Mouse (Mus musculus) forebrain, postnatal 0 days (tissue): ENCODE measurements at regions not wholly inside any gene's neighbourhood (a gene's known extent, or its start where the extent isn't known, plus 50 kb on each side); places are given as distances from the start of the nearest gene placed in this dataset.
"Not testable (repeated sequence)": the region's sequence is repeated elsewhere in the genome, so short reads cannot be mapped to it uniquely, and the experiment has no call there.

ENCODE experiments used
- ATAC-seq: fragments of 200-750 bp; cut with Nextera tagmentation; 2 replicates; pipeline ENCODE4 v1.8.0; 2017; ENCODE audit warnings: mild to moderate bottlenecking, moderate library complexity
- DNase-seq: peaks from one replicate; pipeline ENCODE4 v3.0.0-alpha.2; 2015
- H3K27ac ChIP-seq: fragments of 300-500 bp; sonication (generic); 2 replicates; pipeline ENCODE4 v1.5.1; 2014; ENCODE audit warnings: low read depth, mild to moderate bottlenecking, antibody characterized with exemption, low read length, moderate library complexity, mixed read lengths
- H3K27me3 ChIP-seq: fragments of 300-500 bp; sonication (generic); 2 replicates; pipeline ENCODE4 v1.6.1; 2014; ENCODE audit warnings: mild to moderate bottlenecking, low read length, mixed read lengths; ENCODE audit not compliant: insufficient read depth
- H3K36me3 ChIP-seq: fragments of 300-500 bp; sonication (generic); 2 replicates; pipeline ENCODE4 v1.6.1; 2014; ENCODE audit warnings: mild to moderate bottlenecking, moderate library complexity; ENCODE audit not compliant: insufficient read depth
- H3K4me1 ChIP-seq: fragments of 300-500 bp; sonication (generic); 2 replicates; pipeline ENCODE4 v1.6.1; 2014; ENCODE audit warnings: antibody characterized with exemption; ENCODE audit not compliant: insufficient read depth
- H3K4me2 ChIP-seq: fragments of 300-500 bp; sonication (generic); 2 replicates; pipeline ENCODE4 v1.6.1; 2014; ENCODE audit warnings: low read depth, mild to moderate bottlenecking, moderate library complexity
- H3K4me3 ChIP-seq: fragments of 300-500 bp; sonication (generic); 2 replicates; pipeline ENCODE4 v1.5.1; 2014; ENCODE audit warnings: low read depth, low read length, mixed read lengths
- H3K9ac ChIP-seq: fragments of 300-500 bp; sonication (generic); 2 replicates; pipeline ENCODE4 v1.6.1; 2014; ENCODE audit warnings: mild to moderate bottlenecking
- H3K9me3 ChIP-seq: fragments of 300-500 bp; sonication (generic); 2 replicates; pipeline ENCODE4 v1.6.1; 2016; ENCODE audit warnings: low read length
- CTCF ChIP-seq: sonication (generic); IDR thresholded peaks from 2 replicates; pipeline ENCODE4 v1.5.1; 2016; ENCODE audit warnings: antibody characterized with exemption, control low read depth, low read depth
- WGBS: fragments of 180-500 bp; shearing (Covaris S2); extraction: QIAGEN DNeasy Blood & Tissue Kit; methylation state at CpG from one replicate; pipeline ENCODE4 v1.1.7; 2014; 5-methylcytosine and 5-hydroxymethylcytosine counted together

DNA sequence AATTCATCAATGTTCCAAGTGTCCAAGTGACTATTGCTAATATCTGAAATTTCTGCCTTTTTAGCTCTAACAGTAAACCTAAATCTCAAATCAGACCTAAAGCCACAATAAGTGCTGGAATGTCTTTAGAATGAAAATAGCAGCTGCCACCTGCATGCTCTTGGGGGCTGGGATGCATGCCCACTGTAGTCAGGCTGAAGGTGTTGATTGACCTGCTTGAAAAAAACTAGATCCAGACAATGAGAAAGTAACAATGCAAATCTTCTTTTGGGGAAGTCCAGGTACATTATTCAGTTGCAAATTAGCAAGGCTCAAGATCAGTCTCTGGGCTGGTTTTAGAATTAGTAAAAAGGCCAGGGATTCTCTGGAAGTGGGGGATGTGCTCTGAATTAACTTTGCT lies 1759.9 kb upstream of the Slc39a10 start:
- not testable (repeated sequence) for H3K4me2 ChIP-seq, H3K9me3 ChIP-seq, DNase-seq, ATAC-seq, H3K4me3 ChIP-seq, H3K27me3 ChIP-seq, H3K36me3 ChIP-seq, H3K4me1 ChIP-seq, H3K27ac ChIP-seq, H3K9ac ChIP-seq

DNA sequence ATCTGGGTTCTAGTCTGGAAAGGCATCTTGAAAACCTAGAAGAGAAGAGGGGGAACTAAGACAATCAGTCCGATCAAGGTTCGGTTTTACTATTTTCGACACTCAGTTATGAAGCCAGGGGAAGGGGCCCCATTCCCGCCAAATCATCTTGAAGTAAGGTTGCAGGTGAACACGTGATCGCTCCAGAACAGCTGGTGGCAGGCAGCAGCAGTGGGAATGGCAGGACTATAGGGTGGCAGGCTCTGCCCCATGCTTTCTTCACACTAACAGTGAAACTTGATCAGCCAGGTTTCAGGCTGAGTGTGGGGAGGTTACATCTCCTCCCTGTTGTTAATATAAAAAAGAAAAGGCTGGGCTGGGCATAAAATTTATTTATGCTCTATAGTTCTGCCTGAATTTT lies 1758.7 kb upstream of the Slc39a10 start:
- TF ChIP-seq CTCF: no peak
- H3K9ac ChIP-seq: no peak overlapping the region
- ATAC-seq (no peak), DNase-seq (no peak)
- H3K4me2 ChIP-seq: no peak overlapping the region
- H3K4me3 ChIP-seq: no peak overlapping the region
- H3K27ac ChIP-seq: no peak overlapping the region
- H3K27me3 ChIP-seq: no peaks in the 10 kb centered on the region
- H3K4me1 ChIP-seq: no peaks in the 10 kb centered on the region
- WGBS: 96% methylated on average over 6 of the region's 6 CpGs
- H3K9me3 ChIP-seq: no peaks in the 10 kb centered on the region
- no peaks in the 10 kb centered on the region for H3K36me3 ChIP-seq

DNA sequence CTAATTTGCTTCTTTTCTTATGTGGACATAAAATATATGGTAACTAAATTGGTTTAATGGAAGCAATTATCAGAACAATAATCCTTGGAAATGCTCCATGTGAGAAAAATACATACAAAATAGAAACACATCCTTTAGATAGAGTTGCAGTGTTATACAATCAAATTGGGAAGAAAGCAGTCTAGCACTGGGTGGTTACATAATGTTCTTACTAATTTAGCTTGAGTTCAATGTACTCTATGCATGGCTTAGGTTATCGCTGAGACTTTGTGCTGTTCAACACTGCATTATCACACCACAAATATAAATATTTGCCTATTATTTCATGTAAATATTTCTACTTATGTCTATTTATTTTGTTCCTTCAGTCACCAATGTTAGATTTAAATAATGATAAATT lies 1724.5 kb upstream of the Slc39a10 start:
- ATAC-seq (no peak), DNase-seq (no peak)
- no peak overlapping the region for H3K27ac ChIP-seq
- H3K36me3 ChIP-seq: no peaks in the 10 kb centered on the region
- no peak overlapping the region for H3K4me3 ChIP-seq
- H3K4me1 ChIP-seq: no peaks in the 10 kb centered on the region
- no peaks in the 10 kb centered on the region for H3K27me3 ChIP-seq
- H3K9me3 ChIP-seq: no peaks in the 10 kb centered on the region
- WGBS: 80% methylated on average over 1 of the region's 1 CpGs
- no peak overlapping the region for H3K4me2 ChIP-seq
- no peak for TF ChIP-seq CTCF
- H3K9ac ChIP-seq: no peak overlapping the region

DNA sequence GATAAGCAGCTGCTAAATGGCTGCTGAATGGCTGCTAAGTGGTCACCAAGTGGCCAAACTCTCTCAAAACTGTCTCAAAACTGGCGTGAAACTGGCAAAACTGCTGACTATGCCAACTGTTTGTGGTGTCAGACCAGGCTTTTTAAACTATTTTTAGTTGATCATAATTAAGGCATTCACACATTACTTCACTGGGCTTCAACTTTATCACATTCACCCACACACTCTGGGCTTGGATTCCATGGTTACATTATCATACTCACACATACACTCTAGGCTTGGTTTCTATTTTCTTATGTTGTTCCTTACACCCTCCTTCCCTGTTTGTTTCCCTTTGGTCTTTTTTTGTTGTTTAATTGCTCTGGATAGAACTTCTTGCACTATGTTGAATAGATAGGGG lies 1716.4 kb upstream of the Slc39a10 start:
- H3K27me3 ChIP-seq: no peaks in the 10 kb centered on the region
- H3K9ac ChIP-seq: no peak overlapping the region
- H3K4me1 ChIP-seq: no peaks in the 10 kb centered on the region
- no peak overlapping the region for H3K27ac ChIP-seq
- ATAC-seq (peak; percentile 73), DNase-seq (peak; percentile 17)
- H3K9me3 ChIP-seq: no peaks in the 10 kb centered on the region
- WGBS: 68% methylated on average over 1 of the region's 1 CpGs
- H3K4me2 ChIP-seq: no peak overlapping the region
- no peak overlapping the region for H3K4me3 ChIP-seq
- H3K36me3 ChIP-seq: no peaks in the 10 kb centered on the region
- no peak for TF ChIP-seq CTCF
